Mouse (Mus musculus) midbrain, embryonic 14.5 days (tissue): ENCODE data around the gene Mtus2. TPM values are rescaled to one million over a fixed set of nuclear protein-coding genes. Genes with fewer than 3 reads are reported as not detected.

Experiments
- ATAC-seq: fragments of 200-750 bp; cut with Nextera tagmentation; 2 replicates; pipeline ENCODE4 v1.8.0; 2017; ENCODE audit warnings: moderate number of reproducible peaks, moderate library complexity; ENCODE audit not compliant: low FRiP score, low TSS enrichment
- DNase-seq: peaks from one replicate; pipeline ENCODE4 v3.0.0-alpha.2; 2015
- H3K27ac ChIP-seq: fragments of 300-500 bp; sonication (generic); replicated peaks from 2 replicates; pipeline ENCODE4 v1.5.1; 2014; ENCODE audit warnings: mild to moderate bottlenecking, low read depth, low read length, moderate library complexity
- H3K27me3 ChIP-seq: fragments of 300-500 bp; sonication (generic); 2 replicates; pipeline ENCODE4 v1.6.1; 2014; ENCODE audit warnings: low read length, control low read depth, mixed read lengths; ENCODE audit not compliant: control insufficient read depth, insufficient read depth
- H3K36me3 ChIP-seq: fragments of 300-500 bp; sonication (generic); 2 replicates; pipeline ENCODE4 v1.6.1; 2014; ENCODE audit warnings: low read length, control low read depth; ENCODE audit not compliant: control insufficient read depth, insufficient read depth
- H3K4me1 ChIP-seq: fragments of 300-500 bp; sonication (generic); 2 replicates; pipeline ENCODE4 v1.6.1; 2014; ENCODE audit warnings: mild to moderate bottlenecking, antibody characterized with exemption, low read length, control low read depth; ENCODE audit not compliant: control insufficient read depth, insufficient read depth
- H3K4me2 ChIP-seq: fragments of 300-500 bp; sonication (generic); 2 replicates; pipeline ENCODE4 v1.6.1; 2014; ENCODE audit warnings: mild to moderate bottlenecking, low read length, moderate library complexity
- H3K4me3 ChIP-seq: fragments of 300-500 bp; sonication (generic); replicated peaks from 2 replicates; pipeline ENCODE4 v1.5.1; 2014; ENCODE audit warnings: low read depth, low read length
- H3K9ac ChIP-seq: fragments of 300-500 bp; sonication (generic); replicated peaks from 2 replicates; pipeline ENCODE4 v1.6.1; 2014; ENCODE audit warnings: mild to moderate bottlenecking, low read length, moderate library complexity
- H3K9me3 ChIP-seq: fragments of 300-500 bp; sonication (generic); 2 replicates; pipeline ENCODE4 v1.6.1; 2016; ENCODE audit warnings: low read length, control low read depth, mixed read lengths; ENCODE audit not compliant: control insufficient read depth
- WGBS: fragments of 180-500 bp; shearing (Covaris S2); extraction: QIAGEN DNeasy Blood & Tissue Kit; methylation state at CpG from one replicate; pipeline ENCODE4 v1.1.7; 2014; 5-methylcytosine and 5-hydroxymethylcytosine counted together
- polyA plus RNA-seq: library from polyadenylated mRNA; unstranded; fragments of >200 nt; fragmentation: Nextera tagmentation; extraction: Ambion mirVana; gene quantifications from 2 replicates; pipeline ENCODE4 v1.2.1, GENCODE M21; 2014

Mtus2 gene
- polyA plus RNA-seq, 1 experiment from 2014 or later, result 46.8 TPM

GRCm38 (mm10) chr5:148048200-148048599 lies 91.1 kb downstream of the Mtus2 start:
- H3K9me3 ChIP-seq, result peaks cover 6% of the 10 kb centered on the region
- no peak overlapping the region for H3K4me2 ChIP-seq
- no peak for ATAC-seq
- no peak for DNase-seq
- 83% methylated on average over 11 of the region's 11 CpGs for WGBS
- H3K9ac ChIP-seq, result no peak overlapping the region
- H3K36me3 ChIP-seq, result no peaks in the 10 kb centered on the region
- H3K4me3 ChIP-seq, result no peak overlapping the region
- no peaks in the 10 kb centered on the region for H3K27me3 ChIP-seq
- no peaks in the 10 kb centered on the region for H3K4me1 ChIP-seq
- no peak overlapping the region for H3K27ac ChIP-seq

- Histone ChIP-seq H3K9ac (no peak overlapping the region), H3K36me3 (no peaks in the 10 kb centered on the region), H3K4me1 (no peaks in the 10 kb centered on the region), H3K4me2 (no peak overlapping the region), H3K27me3 (no peaks in the 10 kb centered on the region), H3K27ac (no peak overlapping the region), H3K4me3 (no peak overlapping the region), H3K9me3 (no peaks in the 10 kb centered on the region)
- 93% methylated on average over 2 of the region's 2 CpGs for WGBS
- no peak for DNase-seq
- ATAC-seq, result no peak
These were observed 92.2 kb downstream of the Mtus2 start for GRCm38 (mm10) chr5:148049304-148049703.

- Histone ChIP-seq H3K27ac (no peak overlapping the region), H3K9ac (no peak overlapping the region), H3K4me2 (no peak overlapping the region), H3K4me3 (no peak overlapping the region), H3K27me3 (no peaks in the 10 kb centered on the region), H3K4me1 (no peaks in the 10 kb centered on the region), H3K36me3 (no peaks in the 10 kb centered on the region), H3K9me3 (0 out of 2 replicates have a peak, but pooled peaks cover 3% of the 10 kb centered on the region)
- WGBS, result 65% methylated on average over 13 of the region's 13 CpGs
- ATAC-seq (no peak), DNase-seq (peak; percentile 15)
These were observed 95.9 kb downstream of the Mtus2 start for GRCm38 (mm10) chr5:148052846-148053608.

- 75% methylated on average over 4 of the region's 4 CpGs for WGBS
- H3K27me3 ChIP-seq, result no peaks in the 10 kb centered on the region
- no peak overlapping the region for H3K4me2 ChIP-seq
- no peaks in the 10 kb centered on the region for H3K4me1 ChIP-seq
- H3K36me3 ChIP-seq, result no peaks in the 10 kb centered on the region
- H3K9ac ChIP-seq, result no peak overlapping the region
- 0 out of 2 replicates have a peak, but pooled peaks cover 3% of the 10 kb centered on the region for H3K9me3 ChIP-seq
- no peak for DNase-seq
- H3K27ac ChIP-seq, result no peak overlapping the region
- H3K4me3 ChIP-seq, result no peak overlapping the region
- no peak for ATAC-seq
These were observed 96.5 kb downstream of the Mtus2 start for GRCm38 (mm10) chr5:148053609-148053990.

- H3K9ac ChIP-seq, result no peak overlapping the region
- ATAC-seq, result no peak
These were observed 99.7 kb downstream of the Mtus2 start for GRCm38 (mm10) chr5:148056831-148057230.

GRCm38 (mm10) chr5:148057433-148057832 lies 100.3 kb downstream of the Mtus2 start:
- no peaks in the 10 kb centered on the region for H3K27me3 ChIP-seq
- 0 out of 2 replicates have a peak, but pooled peaks cover 3% of the 10 kb centered on the region for H3K9me3 ChIP-seq
- no peaks in the 10 kb centered on the region for H3K4me1 ChIP-seq
- WGBS, result 87% methylated on average over 3 of the region's 3 CpGs
- DNase-seq (no peak), ATAC-seq (no peak)
- no peak overlapping the region for H3K9ac ChIP-seq
- H3K27ac ChIP-seq, result no peak overlapping the region
- H3K4me2 ChIP-seq, result no peak overlapping the region
- no peak overlapping the region for H3K4me3 ChIP-seq
- H3K36me3 ChIP-seq, result no peaks in the 10 kb centered on the region

More at GRCm38 (mm10) chr5:148056831-148057230, 99.7 kb downstream of the Mtus2 start:
- DNase-seq, result no peak
- 69% methylated on average over 1 of the region's 1 CpGs for WGBS
- Histone ChIP-seq H3K27me3 (no peaks in the 10 kb centered on the region), H3K4me2 (no peak overlapping the region), H3K4me3 (no peak overlapping the region), H3K36me3 (no peaks in the 10 kb centered on the region), H3K4me1 (no peaks in the 10 kb centered on the region), H3K9me3 (0 out of 2 replicates have a peak, but pooled peaks cover 3% of the 10 kb centered on the region), H3K27ac (no peak overlapping the region)

- DNase-seq, result no peak
These were observed 102.2 kb downstream of the Mtus2 start for GRCm38 (mm10) chr5:148059339-148059738.

GRCm38 (mm10) chr5:148061869-148062268 lies 104.7 kb downstream of the Mtus2 start:
- Histone ChIP-seq H3K27ac (no peak overlapping the region), H3K27me3 (no peaks in the 10 kb centered on the region), H3K4me3 (no peak overlapping the region), H3K9me3 (no peaks in the 10 kb centered on the region), H3K9ac (no peak overlapping the region), H3K4me2 (no peak overlapping the region), H3K4me1 (no peaks in the 10 kb centered on the region), H3K36me3 (no peaks in the 10 kb centered on the region)
- ATAC-seq (no peak), DNase-seq (no peak)
- 93% methylated on average over 4 of the region's 4 CpGs for WGBS

More at GRCm38 (mm10) chr5:148059339-148059738, 102.2 kb downstream of the Mtus2 start:
- Histone ChIP-seq H3K27me3 (no peaks in the 10 kb centered on the region), H3K27ac (no peak overlapping the region), H3K4me2 (no peak overlapping the region), H3K9ac (no peak overlapping the region), H3K36me3 (no peaks in the 10 kb centered on the region), H3K9me3 (0 out of 2 replicates have a peak, but pooled peaks cover 3% of the 10 kb centered on the region), H3K4me3 (no peak overlapping the region), H3K4me1 (no peaks in the 10 kb centered on the region)
- 71% methylated on average over 3 of the region's 3 CpGs for WGBS
- ATAC-seq, result no peak

GRCm38 (mm10) chr5:148063745-148064144 lies 106.6 kb downstream of the Mtus2 start:
- Histone ChIP-seq H3K4me2 (no peak overlapping the region), H3K27me3 (no peaks in the 10 kb centered on the region), H3K9ac (no peak overlapping the region), H3K27ac (no peak overlapping the region), H3K36me3 (no peaks in the 10 kb centered on the region), H3K9me3 (no peaks in the 10 kb centered on the region), H3K4me1 (no peaks in the 10 kb centered on the region), H3K4me3 (no peak overlapping the region)
- ATAC-seq (no peak), DNase-seq (no peak)
- 84% methylated on average over 3 of the region's 3 CpGs for WGBS
